Mouse (Mus musculus): ENCODE results near the gene Ifi35.

DNA sequence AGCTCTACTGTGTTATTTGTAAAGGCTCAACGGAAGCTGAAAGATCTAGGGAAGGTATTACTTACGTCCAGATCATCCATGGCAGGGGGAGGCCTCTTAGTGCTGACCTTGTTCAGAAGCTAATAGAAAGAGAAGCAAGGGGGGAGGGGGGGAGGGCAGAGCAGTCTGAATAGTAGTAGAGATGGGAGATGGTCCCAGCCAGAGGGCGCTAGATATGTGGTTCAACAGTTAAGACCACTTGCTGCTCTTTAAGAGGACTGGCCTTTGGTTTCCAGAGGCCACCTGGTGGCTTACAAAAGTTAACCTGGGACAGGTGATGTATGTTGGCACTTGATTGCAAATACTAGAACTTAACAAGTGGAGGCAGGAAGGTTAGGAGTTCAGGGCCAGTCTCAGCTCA is 28.6 kb upstream of the Ifi35 start:
- TF ChIP-seq CTCF (IDR thresholded peaks at IDR 0.05; ENCODE audit: low read depth, low read length) (no peak), GATA1 (IDR thresholded peaks at IDR 0.05; ENCODE audit: borderline replicate concordance, low read length) (no peak), POLR2AphosphoS5 (IDR thresholded peaks at IDR 0.05; ENCODE audit: insufficient replicate concordance, low read depth, low read length) (no peak), TAL1 (conservative IDR thresholded peaks at IDR 0.05; ENCODE audit: low read depth, low read length) (no peak), GATA2 (IDR thresholded peaks at IDR 0.05; ENCODE audit: borderline replicate concordance, low read depth, low read length) (no peak)

Measured in G1E (cell line).